Mouse (Mus musculus): ENCODE measurements around the gene Fgf4.
"Not testable (repeated sequence)": the region's sequence is repeated elsewhere in the genome, so short reads cannot be mapped to it uniquely, and the experiment has no call there.

The Fgf4 gene

DNA sequence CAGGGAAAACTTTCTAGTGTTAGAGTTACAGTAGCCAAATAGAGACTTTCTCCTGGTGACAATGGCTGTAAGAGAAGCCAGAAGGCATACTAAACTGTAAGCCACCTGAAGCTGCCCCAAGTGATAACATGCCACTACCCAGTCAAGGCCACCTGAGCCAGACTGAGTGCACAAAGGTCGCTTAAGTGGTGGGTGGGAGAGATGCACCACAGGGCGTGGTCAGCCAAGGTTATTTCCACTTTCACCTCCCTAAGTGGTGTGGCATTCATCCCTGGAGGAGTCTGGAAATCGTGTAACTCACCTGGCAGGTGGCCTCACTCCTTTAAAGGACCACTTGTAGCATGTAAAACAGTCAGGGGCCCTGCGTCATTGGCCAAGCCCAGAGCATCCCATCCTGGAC, 20.0 kb downstream of the Fgf4 start:
- no peak for DNase-seq (ENCODE audit: low spot score)

DNA sequence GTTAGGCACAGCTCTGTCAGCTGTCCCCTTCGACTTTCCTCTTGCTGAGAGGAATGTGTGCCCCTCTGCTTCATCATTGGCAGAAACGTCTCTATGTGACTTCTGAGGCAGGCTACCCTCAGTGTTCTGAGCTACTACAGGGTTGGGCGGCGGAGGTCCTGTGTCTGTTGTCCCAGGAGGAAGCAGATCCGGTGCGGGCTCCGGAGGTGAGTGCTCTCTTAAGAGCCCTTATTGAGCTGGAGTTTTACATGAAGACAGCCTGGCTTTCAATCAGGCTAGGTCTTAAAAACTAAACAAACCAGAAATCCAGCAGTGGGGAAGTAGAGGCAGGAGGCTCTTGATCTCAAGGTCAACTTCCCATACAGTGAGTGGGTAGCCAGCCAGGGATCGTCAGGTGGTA, 20.4 kb downstream of the Fgf4 start:
- no peak for DNase-seq (ENCODE audit: low spot score)

DNA sequence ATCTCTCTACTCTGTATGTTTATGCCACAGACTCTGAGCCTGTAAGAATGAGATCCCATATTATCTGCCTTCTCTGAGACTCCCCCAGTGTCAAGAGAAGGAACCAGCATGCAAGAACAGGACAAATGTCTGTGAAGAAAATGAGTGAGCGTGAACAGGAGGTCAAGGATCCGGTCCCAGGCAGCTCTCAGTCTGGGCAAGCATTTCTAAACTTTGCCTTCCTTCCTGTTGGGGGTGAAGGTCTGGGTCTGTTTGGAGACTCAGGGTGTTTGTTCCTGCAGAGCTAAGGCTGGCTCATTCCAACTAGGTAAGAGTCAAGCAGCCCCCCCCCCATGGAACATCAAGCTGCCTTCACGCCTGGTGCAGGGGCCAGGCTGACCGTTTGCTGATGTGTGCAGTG, 25.3 kb downstream of the Fgf4 start:
- no peak for DNase-seq (ENCODE audit: low spot score)

DNA sequence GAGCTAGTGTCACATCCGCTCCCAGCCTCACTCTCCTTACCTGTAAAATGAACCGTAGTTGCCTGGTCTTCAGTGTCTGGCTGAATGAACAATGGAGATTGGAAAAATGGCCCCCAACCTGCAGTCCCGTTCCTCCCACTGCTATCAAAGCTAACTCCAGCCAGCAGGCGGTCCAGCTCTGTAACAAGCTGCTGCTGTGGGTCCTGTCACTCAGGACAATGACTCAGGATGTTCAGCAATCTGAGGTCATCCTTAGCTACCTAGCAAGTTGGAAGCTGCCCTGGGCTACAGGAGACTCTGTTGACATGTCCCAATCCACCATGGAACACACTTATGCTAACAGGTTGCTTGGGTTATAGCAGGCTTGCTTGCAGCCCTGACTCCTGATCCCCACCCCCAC, 26.0 kb downstream of the Fgf4 start:
- no peak for DNase-seq (ENCODE audit: low spot score)

DNA sequence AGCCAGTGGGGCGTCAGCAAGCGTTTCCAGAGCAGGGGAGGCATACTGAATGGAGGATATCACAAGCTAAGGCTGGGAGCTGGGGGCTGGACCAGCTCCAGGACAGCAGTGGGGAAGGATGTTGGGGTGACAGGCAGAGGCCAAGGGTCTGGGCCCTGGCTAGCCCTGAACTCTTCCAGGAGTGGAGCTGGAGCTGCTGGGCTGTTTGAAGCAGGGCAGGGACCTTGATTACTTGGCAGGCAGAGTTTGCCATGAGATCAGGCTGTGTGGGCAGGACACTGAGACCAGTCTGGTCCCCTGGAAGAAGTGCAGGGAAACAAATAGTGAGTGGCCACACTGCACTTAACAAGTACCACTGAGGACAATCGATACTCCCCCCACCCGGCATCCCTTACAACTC, 27.1 kb downstream of the Fgf4 start:
- no peak for DNase-seq (ENCODE audit: low spot score)

GRCm38 (mm10) chr7:144878401-144878800, 31.2 kb downstream of the Fgf4 start:
- DNase-seq (ENCODE audit: low spot score): no peak

- DNase-seq (ENCODE audit: low spot score): no peak
Measured at GRCm38 (mm10) chr7:144883106-144883505, 35.9 kb downstream of the Fgf4 start.

GRCm38 (mm10) chr7:144887672-144888071, 40.5 kb downstream of the Fgf4 start:
- DNase-seq (ENCODE audit: low spot score): no peak

DNA sequence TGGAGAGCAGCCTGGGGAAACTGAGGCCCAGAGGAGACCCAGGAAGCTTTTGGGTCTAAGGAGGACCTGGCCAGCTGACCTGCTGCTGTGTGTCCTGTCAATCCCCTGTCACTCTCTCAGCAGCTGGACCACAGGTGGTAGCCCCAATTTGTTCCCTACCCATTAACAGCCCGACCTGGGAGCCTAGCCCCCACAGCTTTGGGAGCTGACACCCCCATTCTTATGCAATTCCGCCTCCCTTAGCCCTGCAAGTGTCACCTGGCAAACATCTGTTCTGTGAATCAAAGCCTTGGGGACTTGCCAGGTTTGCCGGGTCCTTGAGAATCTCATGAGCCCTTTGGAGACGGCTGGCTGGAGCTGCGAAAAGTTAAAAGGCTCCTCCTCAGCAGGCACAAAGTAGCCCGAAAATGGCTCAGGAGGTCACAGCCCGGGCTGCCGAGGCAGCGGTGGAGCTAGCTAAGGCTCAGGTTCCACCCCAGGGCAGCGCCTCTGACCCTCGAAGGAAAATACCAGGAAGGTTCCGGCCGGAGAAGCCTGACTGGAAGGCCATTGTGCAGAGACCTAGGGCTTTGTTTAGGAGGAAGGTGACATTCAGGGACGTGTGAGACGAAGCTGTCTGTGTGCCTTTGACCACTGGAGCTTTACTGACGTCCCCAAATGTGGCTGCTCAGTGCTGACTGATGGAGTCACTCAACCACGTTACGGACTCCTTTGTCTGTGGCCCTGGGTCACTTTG, 41.6 kb downstream of the Fgf4 start:
- no peak for DNase-seq (ENCODE audit: low spot score)

GRCm38 (mm10) chr7:144890661-144891060, 43.5 kb downstream of the Fgf4 start:
- DNase-seq (ENCODE audit: low spot score): not testable (repeated sequence)

- no peak for DNase-seq (ENCODE audit: low spot score)
Measured at GRCm38 (mm10) chr7:144891863-144892262, 44.7 kb downstream of the Fgf4 start.

DNA sequence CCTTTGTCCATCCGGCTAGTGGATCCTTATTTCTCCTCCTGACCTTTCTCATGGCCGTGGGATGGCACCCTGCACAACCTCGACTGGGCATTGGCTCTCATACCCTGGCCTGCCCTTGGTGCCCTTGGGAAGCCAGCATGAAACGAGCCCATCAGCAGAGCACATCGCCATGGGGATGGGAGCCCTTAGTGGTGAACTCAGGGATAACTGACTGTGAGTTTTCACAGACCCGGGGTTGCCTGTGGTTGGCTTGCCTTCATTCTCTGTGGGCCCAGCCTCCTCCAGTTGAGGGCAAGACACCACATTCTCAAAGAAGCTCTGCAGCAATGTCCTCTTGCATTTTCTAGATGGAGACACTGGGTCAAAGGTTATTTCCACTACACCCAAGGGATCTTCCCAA, 45.2 kb downstream of the Fgf4 start:
- DNase-seq (ENCODE audit: low spot score): no peak

GRCm38 (mm10) chr7:144894191-144894590, 47.0 kb downstream of the Fgf4 start:
- no peak for DNase-seq (ENCODE audit: low spot score)

- no peak for DNase-seq (ENCODE audit: low spot score)
Measured at GRCm38 (mm10) chr7:144894706-144895105, 47.5 kb downstream of the Fgf4 start.

- DNase-seq (ENCODE audit: low spot score): peak; percentile 31
Measured at GRCm38 (mm10) chr7:144895305-144896111, 48.3 kb downstream of the Fgf4 start.

- no peak for DNase-seq (ENCODE audit: low spot score)
Measured at GRCm38 (mm10) chr7:144896294-144897218, 49.4 kb downstream of the Fgf4 start, which contains the start of gene Fgf15. Gene Fgf15, plus strand, starts transcription at chr7:144896531.

GRCm38 (mm10) chr7:144898506-144898905, 51.3 kb downstream of the Fgf4 start:
- DNase-seq (ENCODE audit: low spot score): no peak

GRCm38 (mm10) chr7:144905514-144905913, 58.3 kb downstream of the Fgf4 start:
- DNase-seq (ENCODE audit: low spot score): not testable (repeated sequence)

DNA sequence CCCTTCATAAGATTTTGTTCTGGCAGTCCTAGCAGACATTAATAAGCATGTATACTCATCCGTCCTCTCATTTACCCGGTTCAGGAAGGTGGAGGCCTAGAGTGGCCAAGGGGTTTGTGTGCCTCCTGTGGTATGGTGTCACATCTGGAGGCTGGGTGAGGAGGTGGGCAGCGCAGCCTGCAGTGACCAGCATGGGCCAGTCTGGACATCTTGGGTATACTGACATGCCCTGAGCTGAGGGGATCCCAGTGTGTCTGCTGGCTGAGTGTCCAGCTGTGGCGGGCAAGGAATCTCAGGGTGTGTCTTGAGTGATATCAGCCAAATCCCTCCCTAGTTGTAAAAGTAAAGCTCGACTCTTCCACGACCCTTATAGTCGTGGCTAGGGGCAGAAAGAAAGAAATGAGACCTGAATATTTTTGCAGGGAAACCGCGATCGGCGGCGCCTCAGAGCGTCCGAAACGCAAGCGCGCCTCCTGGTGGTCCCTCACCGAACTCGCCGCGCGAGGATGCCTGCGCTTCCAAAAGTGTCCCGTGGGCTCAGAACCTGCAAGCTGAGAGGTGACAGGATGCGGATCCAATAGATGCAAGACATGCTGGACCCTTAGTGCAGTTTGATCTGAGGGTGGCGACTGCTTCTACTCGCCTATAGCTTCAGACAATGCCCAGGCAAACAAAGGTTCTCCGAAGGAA, 59.7 kb downstream of the Fgf4 start:
- DNase-seq (ENCODE audit: low spot score): peak; percentile 61

DNA sequence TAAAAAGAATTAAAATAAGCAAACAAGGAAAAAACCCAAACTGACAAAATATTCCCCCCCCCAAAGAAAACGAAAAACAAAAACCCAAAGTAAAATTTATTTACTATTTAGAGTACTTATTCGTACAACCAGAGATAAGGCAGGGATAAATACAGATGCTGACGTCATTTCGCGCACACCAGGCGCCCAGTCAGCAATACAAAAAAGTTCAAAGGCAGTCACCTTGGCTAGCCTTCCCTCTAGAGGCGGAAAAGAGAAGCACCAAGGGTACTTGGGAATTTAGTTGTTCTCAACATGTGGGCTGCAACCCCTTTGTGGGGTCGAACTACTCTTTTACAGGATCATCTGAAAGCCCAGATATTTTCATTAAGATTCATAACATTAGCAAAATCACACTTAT, 60.6 kb downstream of the Fgf4 start:
- peak; percentile 48 for DNase-seq (ENCODE audit: low spot score)

- no peak for DNase-seq (ENCODE audit: low spot score)
Measured at GRCm38 (mm10) chr7:144908705-144909104, 61.5 kb downstream of the Fgf4 start.

GRCm38 (mm10) chr7:144911121-144911520, 64.0 kb downstream of the Fgf4 start:
- no peak for DNase-seq (ENCODE audit: low spot score)
